Mouse (Mus musculus): Measurements from ENCODE around the gene Prkcq. TPM values are rescaled to one million over a fixed set of nuclear protein-coding genes. Genes with fewer than 3 reads are reported as not detected.

The Prkcq gene
- polyA plus RNA-seq, 1 experiment: 48.4 TPM

- TF ChIP-seq POLR2A (IDR thresholded peaks at IDR 0.05; ENCODE audit: control insufficient read depth, extremely low read depth, insufficient read depth, low read length, poor library complexity) (no peak), CTCF (IDR thresholded peaks at IDR 0.05; ENCODE audit: borderline replicate concordance, control insufficient read depth, extremely low read depth, insufficient read depth, low read length, poor library complexity) (no peak)
- no peak for DNase-seq
- H3K27me3 ChIP-seq (ENCODE audit: control insufficient read depth, insufficient read depth, low read length): no peaks in the 10 kb centered on the region
- no peak overlapping the region for H3K4me3 ChIP-seq (ENCODE audit: control insufficient read depth, insufficient read depth, low read length)
- no peaks in the 10 kb centered on the region for H3K36me3 ChIP-seq (ENCODE audit: control insufficient read depth, insufficient read depth, low read length)
- peaks cover 39% of the 10 kb centered on the region for H3K4me1 ChIP-seq (replicated peaks; ENCODE audit: control insufficient read depth, insufficient read depth, low read length)
- H3K27ac ChIP-seq (ENCODE audit: control insufficient read depth, insufficient read depth, low read length): no peak overlapping the region
- 90% methylated on average over 8 of the region's 8 CpGs for WGBS
These were observed 38.5 kb downstream of the Prkcq start for GRCm38 (mm10) chr2:11210241-11210916.

DNA sequence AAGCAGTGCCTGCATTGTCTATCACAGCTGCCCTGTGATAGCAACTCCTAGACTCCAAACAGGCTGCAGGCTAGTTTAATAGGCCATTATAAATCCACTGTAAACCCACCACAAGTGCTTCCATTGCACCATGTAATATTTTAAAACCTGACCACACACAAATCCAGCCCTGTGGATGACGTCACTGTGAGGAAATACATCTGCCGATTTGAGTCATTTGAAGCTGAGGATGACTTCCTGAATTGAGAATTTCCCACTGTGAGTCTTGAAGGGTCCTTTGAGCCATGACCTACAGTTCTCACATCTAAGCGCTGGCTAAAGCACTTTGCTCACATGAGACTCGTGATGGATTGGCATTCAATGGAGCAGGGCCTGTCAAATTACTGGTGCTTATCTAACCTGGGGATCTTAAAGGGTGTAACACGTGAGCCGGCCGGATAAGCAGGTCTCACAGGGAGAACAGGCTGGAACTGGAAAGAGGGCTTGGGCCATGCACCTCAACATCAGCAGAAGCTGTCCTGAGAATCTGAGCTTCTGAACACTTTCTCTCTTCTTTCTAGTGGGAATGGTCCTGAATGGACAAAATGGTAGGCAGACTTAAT, 40.2 kb downstream of the Prkcq start:
- TF ChIP-seq POLR2A (IDR thresholded peaks at IDR 0.05; ENCODE audit: control insufficient read depth, extremely low read depth, insufficient read depth, low read length, poor library complexity) (no peak), CTCF (IDR thresholded peaks at IDR 0.05; ENCODE audit: borderline replicate concordance, control insufficient read depth, extremely low read depth, insufficient read depth, low read length, poor library complexity) (no peak)
- Histone ChIP-seq H3K4me3 (ENCODE audit: control insufficient read depth, insufficient read depth, low read length) (no peak overlapping the region), H3K4me1 (replicated peaks; ENCODE audit: control insufficient read depth, insufficient read depth, low read length) (peaks cover 34% of the 10 kb centered on the region), H3K27ac (ENCODE audit: control insufficient read depth, insufficient read depth, low read length) (no peak overlapping the region), H3K36me3 (ENCODE audit: control insufficient read depth, insufficient read depth, low read length) (no peaks in the 10 kb centered on the region), H3K27me3 (ENCODE audit: control insufficient read depth, insufficient read depth, low read length) (no peaks in the 10 kb centered on the region)
- 67% methylated on average over 7 of the region's 7 CpGs for WGBS
- no peak for DNase-seq

GRCm38 (mm10) chr2:11216421-11216820, 44.5 kb downstream of the Prkcq start:
- no peak for DNase-seq
- H3K36me3 ChIP-seq (ENCODE audit: control insufficient read depth, insufficient read depth, low read length): no peaks in the 10 kb centered on the region
- 0 out of 2 replicates have a peak overlapping the region, but pooled peaks have one; percentile 38 for H3K27ac ChIP-seq (ENCODE audit: control insufficient read depth, insufficient read depth, low read length)
- H3K27me3 ChIP-seq (ENCODE audit: control insufficient read depth, insufficient read depth, low read length): no peaks in the 10 kb centered on the region
- no peak for TF ChIP-seq POLR2A (IDR thresholded peaks at IDR 0.05; ENCODE audit: control insufficient read depth, extremely low read depth, insufficient read depth, low read length, poor library complexity)
- TF ChIP-seq CTCF (IDR thresholded peaks at IDR 0.05; ENCODE audit: borderline replicate concordance, control insufficient read depth, extremely low read depth, insufficient read depth, low read length, poor library complexity): no peak
- peaks cover 18% of the 10 kb centered on the region for H3K4me1 ChIP-seq (replicated peaks; ENCODE audit: control insufficient read depth, insufficient read depth, low read length)
- no peak overlapping the region for H3K4me3 ChIP-seq (ENCODE audit: control insufficient read depth, insufficient read depth, low read length)
- WGBS: 70% methylated on average over 4 of the region's 4 CpGs

GRCm38 (mm10) chr2:11216847-11217246, 44.9 kb downstream of the Prkcq start:
- 90% methylated on average over 5 of the region's 5 CpGs for WGBS
- Histone ChIP-seq H3K4me3 (ENCODE audit: control insufficient read depth, insufficient read depth, low read length) (no peak overlapping the region), H3K4me1 (replicated peaks; ENCODE audit: control insufficient read depth, insufficient read depth, low read length) (peaks cover 17% of the 10 kb centered on the region), H3K27me3 (ENCODE audit: control insufficient read depth, insufficient read depth, low read length) (no peaks in the 10 kb centered on the region), H3K27ac (ENCODE audit: control insufficient read depth, insufficient read depth, low read length) (peak overlapping the region; percentile 38; the same call in 1 of the 2 replicates), H3K36me3 (ENCODE audit: control insufficient read depth, insufficient read depth, low read length) (no peaks in the 10 kb centered on the region)
- no peak for DNase-seq
- TF ChIP-seq POLR2A (IDR thresholded peaks at IDR 0.05; ENCODE audit: control insufficient read depth, extremely low read depth, insufficient read depth, low read length, poor library complexity): no peak
- TF ChIP-seq CTCF (IDR thresholded peaks at IDR 0.05; ENCODE audit: borderline replicate concordance, control insufficient read depth, extremely low read depth, insufficient read depth, low read length, poor library complexity): no peak

- Histone ChIP-seq H3K27ac (ENCODE audit: control insufficient read depth, insufficient read depth, low read length) (no peak overlapping the region; the same call in 1 of the 2 replicates), H3K4me1 (replicated peaks; ENCODE audit: control insufficient read depth, insufficient read depth, low read length) (peaks cover 13% of the 10 kb centered on the region), H3K27me3 (ENCODE audit: control insufficient read depth, insufficient read depth, low read length) (no peaks in the 10 kb centered on the region), H3K36me3 (ENCODE audit: control insufficient read depth, insufficient read depth, low read length) (no peaks in the 10 kb centered on the region), H3K4me3 (ENCODE audit: control insufficient read depth, insufficient read depth, low read length) (no peak overlapping the region)
- 45% methylated on average over 5 of the region's 5 CpGs for WGBS
- DNase-seq: no peak
- TF ChIP-seq POLR2A (IDR thresholded peaks at IDR 0.05; ENCODE audit: control insufficient read depth, extremely low read depth, insufficient read depth, low read length, poor library complexity): no peak
- no peak for TF ChIP-seq CTCF (IDR thresholded peaks at IDR 0.05; ENCODE audit: borderline replicate concordance, control insufficient read depth, extremely low read depth, insufficient read depth, low read length, poor library complexity)
These were observed 46.2 kb downstream of the Prkcq start for GRCm38 (mm10) chr2:11218122-11218521.

DNA sequence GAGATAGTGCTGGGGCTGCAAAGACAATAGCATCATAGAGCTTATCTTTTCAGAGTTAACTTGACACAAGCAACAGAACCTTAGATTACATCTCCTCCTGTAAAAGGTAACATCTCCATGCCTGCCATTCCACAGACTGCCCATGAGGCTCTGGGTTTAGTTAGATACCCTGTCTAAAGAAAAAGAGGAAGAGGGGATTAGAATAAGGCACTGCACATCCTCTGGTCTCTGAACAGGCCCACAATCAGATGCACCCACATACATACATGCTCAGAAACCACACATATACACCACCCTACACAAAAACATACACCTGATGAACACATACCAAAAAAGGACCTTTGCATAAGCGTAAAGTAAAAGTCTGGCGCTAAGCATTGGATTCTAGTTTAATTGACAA, 47.4 kb downstream of the Prkcq start:
- Histone ChIP-seq H3K36me3 (ENCODE audit: control insufficient read depth, insufficient read depth, low read length) (no peaks in the 10 kb centered on the region), H3K4me3 (ENCODE audit: control insufficient read depth, insufficient read depth, low read length) (no peak overlapping the region), H3K4me1 (replicated peaks; ENCODE audit: control insufficient read depth, insufficient read depth, low read length) (peaks cover 15% of the 10 kb centered on the region), H3K27me3 (ENCODE audit: control insufficient read depth, insufficient read depth, low read length) (no peaks in the 10 kb centered on the region), H3K27ac (ENCODE audit: control insufficient read depth, insufficient read depth, low read length) (peak overlapping the region; percentile 66)
- TF ChIP-seq CTCF (IDR thresholded peaks at IDR 0.05; ENCODE audit: borderline replicate concordance, control insufficient read depth, extremely low read depth, insufficient read depth, low read length, poor library complexity) (no peak), POLR2A (IDR thresholded peaks at IDR 0.05; ENCODE audit: control insufficient read depth, extremely low read depth, insufficient read depth, low read length, poor library complexity) (no peak)
- DNase-seq: no peak
- WGBS: 95% methylated on average over 2 of the region's 2 CpGs

Measured in thymus, adult 2 months (tissue).